Mouse (Mus musculus): ENCODE measurements around the gene Gipc3.

GRCm38 (mm10) chr10:81365672-81366476 is 22.8 kb upstream of the Gipc3 start, which contains the start of gene 4930404N11Rik:
- TF ChIP-seq E2F4 (IDR thresholded peaks at IDR 0.05; ENCODE audit: insufficient replicate concordance, low read depth, low read length) (no peak), POLR2A (IDR thresholded peaks at IDR 0.05; ENCODE audit: low read depth, low read length) (no peak), RAD21 (IDR thresholded peaks at IDR 0.05; ENCODE audit: low read depth, low read length) (no peak), CHD2 (IDR thresholded peaks at IDR 0.05; ENCODE audit: low read length) (no peak; the same call in 1 of the 2 replicates), JUN (IDR thresholded peaks at IDR 0.05; ENCODE audit: insufficient read depth, low read depth, low read length) (no peak), EP300 (IDR thresholded peaks at IDR 0.05; ENCODE audit: low read length) (no peak), CTCF (conservative IDR thresholded peaks at IDR 0.05 in 1 of 2, IDR thresholded peaks at IDR 0.05 in 1 of 2; ENCODE audit: low read depth in 2 of 2, low read length in 2 of 2) (no peak), NRF1 (IDR thresholded peaks at IDR 0.05; ENCODE audit: low read depth, low read length) (no peak), KAT2A (IDR thresholded peaks at IDR 0.05; ENCODE audit: insufficient replicate concordance, low read length) (no peak), HCFC1 (IDR thresholded peaks at IDR 0.05; ENCODE audit: low read depth, low read length) (no peak), USF2 (conservative IDR thresholded peaks at IDR 0.05; ENCODE audit: low read depth, low read length) (no peak), RCOR1 (conservative IDR thresholded peaks at IDR 0.05; ENCODE audit: low read depth, low read length) (no peak)
